Mouse (Mus musculus): ENCODE results near the gene Fgf15.
"Not testable (repeated sequence)": the region's sequence is repeated elsewhere in the genome, so short reads cannot be mapped to it uniquely, and the experiment has no call there.

The Fgf15 gene

DNA sequence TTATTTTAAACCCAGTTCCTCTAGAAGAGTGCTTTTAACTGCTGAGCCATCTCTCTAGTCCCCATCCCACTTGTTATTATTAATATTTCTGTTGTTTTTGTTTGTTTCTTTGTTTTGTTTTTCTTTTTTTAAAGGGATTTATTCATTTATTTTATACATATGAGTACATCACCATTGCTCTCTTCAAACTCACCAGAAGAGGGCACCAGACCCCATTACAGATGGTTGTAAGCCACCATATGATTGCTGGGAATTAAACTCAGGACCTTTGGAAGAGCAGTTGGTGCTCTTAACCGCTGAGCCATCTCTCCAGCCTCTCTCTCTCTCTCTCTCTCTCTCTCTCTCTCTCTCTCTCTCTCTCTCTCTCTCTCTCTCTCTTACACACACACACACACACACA, 5.7 kb upstream of the Fgf15 start:
- DNase-seq (ENCODE audit: low spot score): not testable (repeated sequence)

DNA sequence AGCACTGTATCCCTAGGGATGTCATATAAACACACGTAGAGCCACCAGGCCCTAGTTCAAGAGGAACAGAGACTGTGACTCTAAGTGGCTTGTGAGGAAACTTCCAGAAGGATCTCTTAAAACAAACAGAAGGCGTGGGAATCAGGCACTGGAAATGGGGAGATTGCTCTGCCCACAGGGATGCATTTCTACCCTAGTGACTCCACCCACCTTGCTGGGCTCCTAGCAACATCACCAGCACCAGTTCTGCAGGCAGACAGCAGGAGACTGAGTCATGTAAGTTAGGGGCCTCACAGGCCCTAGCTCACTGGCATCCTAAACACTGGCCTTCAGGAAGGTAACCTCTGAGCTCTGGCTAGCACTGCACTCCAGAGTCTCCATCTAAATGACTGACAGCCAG, 4.5 kb upstream of the Fgf15 start:
- no peak for DNase-seq (ENCODE audit: low spot score)

DNA sequence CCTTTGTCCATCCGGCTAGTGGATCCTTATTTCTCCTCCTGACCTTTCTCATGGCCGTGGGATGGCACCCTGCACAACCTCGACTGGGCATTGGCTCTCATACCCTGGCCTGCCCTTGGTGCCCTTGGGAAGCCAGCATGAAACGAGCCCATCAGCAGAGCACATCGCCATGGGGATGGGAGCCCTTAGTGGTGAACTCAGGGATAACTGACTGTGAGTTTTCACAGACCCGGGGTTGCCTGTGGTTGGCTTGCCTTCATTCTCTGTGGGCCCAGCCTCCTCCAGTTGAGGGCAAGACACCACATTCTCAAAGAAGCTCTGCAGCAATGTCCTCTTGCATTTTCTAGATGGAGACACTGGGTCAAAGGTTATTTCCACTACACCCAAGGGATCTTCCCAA, 4.0 kb upstream of the Fgf15 start:
- no peak for DNase-seq (ENCODE audit: low spot score)

DNA sequence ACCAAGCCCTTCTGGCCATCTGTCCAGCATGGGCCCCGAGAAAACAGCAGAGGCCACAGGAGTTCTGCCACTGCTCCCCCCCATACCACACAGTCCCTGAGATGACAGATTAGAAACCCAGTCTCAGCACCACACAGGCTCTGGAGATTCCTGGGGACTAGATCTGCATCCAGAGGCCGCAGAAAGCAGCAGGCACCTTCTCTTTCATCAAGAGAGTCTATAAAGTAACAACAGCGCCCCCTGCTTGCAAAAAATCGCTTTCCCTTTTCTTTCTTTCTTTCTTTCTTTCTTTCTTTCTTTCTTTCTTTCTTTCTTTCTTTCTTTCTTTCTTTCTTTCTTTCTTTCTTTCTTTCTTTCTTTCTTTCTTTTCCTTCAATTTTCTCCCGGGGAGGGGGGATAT, 2.1 kb upstream of the Fgf15 start:
- peak; percentile 53 for DNase-seq (ENCODE audit: low spot score)

DNA sequence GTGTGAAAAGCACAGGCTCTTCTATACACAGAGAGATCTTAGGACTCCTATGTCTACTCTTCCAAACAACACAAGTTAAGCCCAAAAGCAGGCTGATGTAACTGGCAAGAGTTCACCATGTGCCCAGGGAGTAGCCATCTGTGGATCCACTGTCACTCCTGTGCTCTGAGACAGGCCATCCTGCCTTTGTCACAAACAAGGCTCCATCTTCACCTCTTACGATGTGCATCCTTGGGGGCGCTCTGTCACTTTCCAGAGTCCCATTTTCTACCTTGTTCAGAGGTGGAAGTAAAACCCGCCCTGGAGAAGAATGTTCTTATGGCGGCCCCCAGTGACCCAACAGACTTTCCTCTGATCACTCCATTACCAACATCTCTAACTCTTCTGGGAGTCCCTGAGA, 1.6 kb upstream of the Fgf15 start:
- DNase-seq (ENCODE audit: low spot score): no peak

DNA sequence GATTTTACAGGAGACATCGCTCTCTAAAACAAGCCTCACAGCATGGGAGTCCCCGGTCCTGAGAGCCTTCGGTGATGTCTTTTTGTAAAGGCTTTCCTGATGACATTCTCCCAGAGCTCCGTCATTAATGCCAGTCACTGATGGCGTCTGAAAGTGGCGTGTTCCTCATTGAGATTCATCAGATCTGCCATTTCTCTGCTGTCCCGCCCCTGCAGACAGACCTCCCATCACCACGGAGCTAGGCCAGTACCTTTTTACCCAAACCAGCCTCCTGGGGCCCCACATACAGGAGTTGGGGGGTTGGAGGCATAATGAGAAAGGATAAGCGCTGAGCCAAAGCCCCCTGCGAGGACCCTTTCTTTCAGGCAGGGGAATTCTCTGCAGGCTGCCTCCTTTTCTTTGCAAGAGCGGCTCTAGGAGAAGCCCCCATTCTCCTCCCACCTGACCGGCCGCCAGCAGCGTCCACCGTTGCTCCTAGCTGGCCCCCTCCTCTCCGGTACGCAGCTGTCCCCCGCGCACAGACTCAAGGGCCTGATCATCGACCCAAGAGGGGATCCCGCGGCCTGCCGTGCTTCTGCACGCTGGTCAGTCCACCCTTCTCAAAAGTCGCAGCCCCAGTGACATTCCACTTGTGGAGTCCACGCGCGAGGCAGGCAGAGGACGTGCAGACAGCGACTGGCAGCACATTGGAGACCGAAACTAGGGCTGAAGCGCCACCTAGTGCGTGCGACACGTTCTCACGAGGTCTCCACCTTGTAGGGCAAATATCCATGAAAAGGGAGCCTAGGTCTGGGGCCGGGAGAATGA, 823 bp upstream of the Fgf15 start:
- DNase-seq (ENCODE audit: low spot score): peak; percentile 58

DNA sequence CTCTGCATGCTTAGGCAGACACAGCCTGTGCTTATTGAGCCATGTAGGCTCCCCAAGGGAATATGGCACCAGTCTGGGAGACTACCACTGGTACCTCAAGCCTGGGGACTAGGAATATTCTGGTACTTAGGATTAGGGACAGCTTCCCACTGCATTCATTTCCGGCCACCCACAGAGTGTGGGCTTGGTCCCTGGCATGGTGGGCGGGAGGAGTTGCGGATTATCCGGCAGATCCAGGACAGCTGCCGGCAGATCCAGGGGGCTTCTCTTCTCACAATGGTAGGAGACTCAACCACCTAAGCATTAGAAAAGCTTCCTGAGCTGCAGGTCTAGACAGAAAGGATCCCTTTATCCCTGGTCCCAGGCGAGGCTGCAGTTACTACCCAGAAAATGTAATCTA, 2.2 kb downstream of the Fgf15 start:
- DNase-seq (ENCODE audit: low spot score): no peak

DNA sequence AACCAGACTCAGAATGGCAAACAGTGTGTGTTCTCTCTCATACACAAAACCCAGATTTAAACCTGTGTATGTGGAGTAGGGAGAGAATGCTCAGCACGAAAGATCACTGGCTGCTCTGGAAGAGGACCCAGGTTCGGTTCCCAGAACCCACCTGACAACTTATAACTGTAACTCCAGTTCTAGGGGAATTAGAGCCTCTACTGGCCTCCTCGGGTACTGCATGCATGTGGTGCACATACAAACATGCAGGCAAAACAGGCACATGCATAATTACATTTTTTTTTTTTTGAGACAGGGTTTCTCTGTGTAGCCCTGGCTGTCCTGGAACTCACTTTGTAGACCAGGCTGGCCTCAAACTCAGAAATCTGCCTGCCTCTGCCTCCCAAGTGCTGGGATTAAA, 9.2 kb downstream of the Fgf15 start:
- DNase-seq (ENCODE audit: low spot score): not testable (repeated sequence)

DNA sequence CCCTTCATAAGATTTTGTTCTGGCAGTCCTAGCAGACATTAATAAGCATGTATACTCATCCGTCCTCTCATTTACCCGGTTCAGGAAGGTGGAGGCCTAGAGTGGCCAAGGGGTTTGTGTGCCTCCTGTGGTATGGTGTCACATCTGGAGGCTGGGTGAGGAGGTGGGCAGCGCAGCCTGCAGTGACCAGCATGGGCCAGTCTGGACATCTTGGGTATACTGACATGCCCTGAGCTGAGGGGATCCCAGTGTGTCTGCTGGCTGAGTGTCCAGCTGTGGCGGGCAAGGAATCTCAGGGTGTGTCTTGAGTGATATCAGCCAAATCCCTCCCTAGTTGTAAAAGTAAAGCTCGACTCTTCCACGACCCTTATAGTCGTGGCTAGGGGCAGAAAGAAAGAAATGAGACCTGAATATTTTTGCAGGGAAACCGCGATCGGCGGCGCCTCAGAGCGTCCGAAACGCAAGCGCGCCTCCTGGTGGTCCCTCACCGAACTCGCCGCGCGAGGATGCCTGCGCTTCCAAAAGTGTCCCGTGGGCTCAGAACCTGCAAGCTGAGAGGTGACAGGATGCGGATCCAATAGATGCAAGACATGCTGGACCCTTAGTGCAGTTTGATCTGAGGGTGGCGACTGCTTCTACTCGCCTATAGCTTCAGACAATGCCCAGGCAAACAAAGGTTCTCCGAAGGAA, 10.5 kb downstream of the Fgf15 start:
- DNase-seq (ENCODE audit: low spot score): peak; percentile 56

DNA sequence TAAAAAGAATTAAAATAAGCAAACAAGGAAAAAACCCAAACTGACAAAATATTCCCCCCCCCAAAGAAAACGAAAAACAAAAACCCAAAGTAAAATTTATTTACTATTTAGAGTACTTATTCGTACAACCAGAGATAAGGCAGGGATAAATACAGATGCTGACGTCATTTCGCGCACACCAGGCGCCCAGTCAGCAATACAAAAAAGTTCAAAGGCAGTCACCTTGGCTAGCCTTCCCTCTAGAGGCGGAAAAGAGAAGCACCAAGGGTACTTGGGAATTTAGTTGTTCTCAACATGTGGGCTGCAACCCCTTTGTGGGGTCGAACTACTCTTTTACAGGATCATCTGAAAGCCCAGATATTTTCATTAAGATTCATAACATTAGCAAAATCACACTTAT, 11.5 kb downstream of the Fgf15 start:
- DNase-seq (ENCODE audit: low spot score): peak; percentile 37

DNA sequence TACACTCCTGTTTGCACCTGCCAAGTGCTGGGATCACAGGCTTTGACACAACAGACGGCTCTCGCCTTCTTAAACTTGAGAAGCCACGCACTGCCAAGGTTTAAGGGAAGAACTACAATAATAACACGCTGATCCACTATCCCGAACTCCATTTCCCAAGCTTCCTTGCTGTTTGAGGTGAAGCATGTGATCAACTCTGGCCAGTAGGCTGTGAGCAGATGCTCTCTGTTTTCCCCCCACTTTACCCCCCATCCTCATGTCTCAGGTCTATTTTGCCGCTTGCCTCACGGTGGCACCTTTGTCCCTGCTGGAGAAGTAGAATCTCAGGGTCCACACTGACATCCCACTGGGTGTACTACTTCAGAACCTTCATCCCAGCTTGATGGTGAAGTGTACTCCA, 12.4 kb downstream of the Fgf15 start:
- DNase-seq (ENCODE audit: low spot score): no peak

DNA sequence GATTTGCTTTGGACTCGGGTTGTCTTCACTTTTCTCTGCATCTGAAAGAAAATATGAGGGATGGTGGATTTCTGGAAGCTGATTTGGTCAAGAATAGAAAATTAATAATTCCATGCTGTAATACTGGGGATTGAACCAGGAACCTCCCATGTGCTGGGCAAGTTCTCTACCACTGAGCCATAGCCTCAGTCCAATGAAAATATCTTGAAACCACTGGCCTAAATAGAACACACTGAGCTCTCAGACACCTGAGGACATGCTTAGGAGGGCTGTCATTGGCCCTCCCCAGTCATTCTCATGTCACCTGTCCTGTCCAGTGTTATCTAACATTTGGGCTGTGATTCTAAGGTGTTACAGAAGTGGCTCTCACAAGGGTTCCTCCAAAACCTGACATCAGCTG, 14.8 kb downstream of the Fgf15 start:
- DNase-seq (ENCODE audit: low spot score): no peak

DNA sequence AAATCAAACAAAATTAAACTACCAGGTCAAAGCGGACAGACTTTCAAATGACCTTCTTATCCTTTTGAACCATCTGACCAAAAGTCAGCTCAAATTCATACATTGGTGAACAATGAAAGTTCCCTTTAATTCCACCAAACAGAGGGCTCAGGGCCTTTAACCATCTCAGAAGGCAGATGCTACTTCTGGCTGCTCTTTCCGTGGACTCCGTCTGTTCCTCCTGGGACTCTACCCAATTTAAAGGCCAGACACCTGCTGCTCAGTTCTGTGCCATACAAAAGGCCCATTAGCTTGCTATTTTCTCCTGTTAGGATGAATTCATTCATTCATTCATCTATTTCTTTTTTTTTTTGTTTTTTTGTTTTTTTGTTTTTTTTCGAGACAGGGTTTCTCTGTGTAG, 16.6 kb downstream of the Fgf15 start:
- no peak for DNase-seq (ENCODE audit: low spot score)

DNA sequence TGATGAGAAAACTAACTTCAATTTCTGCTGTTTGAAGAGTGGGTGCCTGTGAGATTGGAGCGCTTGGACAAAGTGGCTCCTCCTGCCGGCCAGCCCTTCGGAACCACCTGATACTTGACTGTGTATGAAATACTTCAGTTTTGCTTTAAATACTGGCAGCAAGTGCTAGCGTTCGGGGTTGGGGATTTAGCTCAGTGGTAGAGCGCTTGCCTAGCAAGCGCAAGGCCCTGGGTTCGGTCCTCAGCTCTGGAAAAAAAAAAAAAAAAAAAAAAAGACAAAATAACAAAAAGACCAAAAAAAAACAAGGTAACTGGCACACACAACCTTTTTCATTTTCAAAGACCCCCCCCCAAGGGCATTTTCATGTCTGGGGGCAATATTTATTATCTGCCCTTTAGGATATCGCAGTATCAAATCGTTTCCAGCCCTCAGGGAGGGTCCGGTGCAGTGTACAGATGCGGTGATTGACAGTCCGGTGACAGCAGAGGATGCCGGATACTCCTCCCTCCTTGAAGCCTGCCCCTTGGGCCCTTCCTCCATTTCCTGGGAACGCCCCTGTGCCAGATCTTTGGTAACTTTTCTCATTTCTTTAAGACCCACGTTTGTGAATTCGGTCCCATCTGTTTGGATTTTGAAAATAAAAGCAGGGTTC, 18.1 kb downstream of the Fgf15 start:
- DNase-seq (ENCODE audit: low spot score): no peak

DNA sequence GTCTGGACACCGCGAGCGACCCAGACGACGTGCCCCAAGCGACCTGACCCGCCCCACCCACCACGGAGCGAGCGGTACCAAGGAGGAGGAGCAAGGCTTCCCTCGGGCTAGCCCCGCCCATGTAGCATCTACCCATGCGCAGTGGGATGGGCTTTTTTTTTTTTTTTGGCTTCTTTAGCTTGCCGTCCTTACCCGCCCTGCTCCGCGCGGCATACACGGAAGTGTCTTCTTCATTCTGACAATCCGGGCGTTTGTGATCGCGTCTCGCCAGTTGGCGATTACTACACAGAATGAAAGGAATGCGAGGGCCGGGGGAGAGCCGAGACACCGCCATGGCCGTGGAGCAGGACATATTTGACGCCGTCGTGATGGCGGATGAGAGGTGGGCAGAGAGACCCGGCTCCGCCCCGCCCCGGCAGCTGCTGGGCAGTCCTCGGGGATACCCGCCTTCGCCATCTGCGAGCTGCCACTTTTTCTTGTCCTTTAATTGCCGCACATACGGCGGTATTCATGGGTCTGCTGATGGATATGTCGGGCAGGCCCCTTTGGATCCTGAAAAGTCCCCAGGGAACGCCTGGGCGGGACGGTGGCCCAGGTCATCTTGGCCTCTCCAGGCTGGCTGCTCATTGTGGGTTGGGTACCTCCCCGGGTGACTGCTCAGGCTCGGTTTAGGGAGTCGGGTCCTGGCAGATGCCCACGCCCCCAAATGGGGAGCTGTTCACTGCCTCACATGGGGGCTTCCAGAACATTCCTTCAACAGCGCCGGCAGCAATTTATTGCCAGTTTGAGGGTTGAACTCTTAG, 18.8 kb downstream of the Fgf15 start, which contains the start of gene LTO1:
TSS of gene LTO1 (plus strand) at position 153 of the 803 bp plus-strand sequence.
- peak; percentile 91 for DNase-seq (ENCODE audit: low spot score)

DNA sequence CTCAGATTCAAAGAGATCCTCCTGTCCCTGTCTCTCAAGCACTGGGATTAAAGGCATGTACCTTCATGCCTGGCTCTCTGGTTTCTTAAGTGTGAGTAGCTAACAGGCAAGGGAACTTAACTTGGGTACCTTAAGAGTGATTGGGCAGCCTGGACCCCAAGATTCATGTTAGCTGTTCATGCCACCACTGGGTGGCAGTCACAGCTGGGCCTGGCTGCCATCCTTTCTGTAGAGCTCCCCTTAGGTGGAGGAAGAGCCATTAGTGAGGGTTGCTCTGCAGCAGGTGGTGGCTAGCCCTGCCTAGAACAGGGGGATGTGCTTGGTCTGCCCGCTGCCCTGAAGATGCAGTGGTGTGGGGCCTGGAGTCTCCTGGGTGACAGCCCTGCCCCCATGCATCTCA, 22.5 kb downstream of the Fgf15 start:
- no peak for DNase-seq (ENCODE audit: low spot score)

DNA sequence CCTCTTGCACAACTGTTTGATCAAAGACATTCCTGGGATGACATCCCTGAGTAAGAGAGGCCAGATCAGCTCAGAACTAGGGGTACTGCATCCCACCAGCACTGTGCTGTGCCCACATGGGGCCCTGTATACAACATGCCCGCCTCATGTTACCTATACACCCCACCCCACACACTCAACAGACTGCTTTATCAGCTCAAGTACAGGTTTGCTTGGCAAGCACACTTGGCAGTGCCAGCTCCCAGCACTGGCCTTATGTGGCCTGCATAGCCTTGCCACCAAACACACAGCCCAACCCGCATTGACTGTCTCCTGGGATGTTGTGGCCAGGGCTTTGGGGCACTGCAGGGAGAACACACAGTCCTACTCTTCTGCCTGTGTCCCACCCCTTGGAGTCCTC, 31.3 kb downstream of the Fgf15 start:
- no peak for DNase-seq (ENCODE audit: low spot score)

DNA sequence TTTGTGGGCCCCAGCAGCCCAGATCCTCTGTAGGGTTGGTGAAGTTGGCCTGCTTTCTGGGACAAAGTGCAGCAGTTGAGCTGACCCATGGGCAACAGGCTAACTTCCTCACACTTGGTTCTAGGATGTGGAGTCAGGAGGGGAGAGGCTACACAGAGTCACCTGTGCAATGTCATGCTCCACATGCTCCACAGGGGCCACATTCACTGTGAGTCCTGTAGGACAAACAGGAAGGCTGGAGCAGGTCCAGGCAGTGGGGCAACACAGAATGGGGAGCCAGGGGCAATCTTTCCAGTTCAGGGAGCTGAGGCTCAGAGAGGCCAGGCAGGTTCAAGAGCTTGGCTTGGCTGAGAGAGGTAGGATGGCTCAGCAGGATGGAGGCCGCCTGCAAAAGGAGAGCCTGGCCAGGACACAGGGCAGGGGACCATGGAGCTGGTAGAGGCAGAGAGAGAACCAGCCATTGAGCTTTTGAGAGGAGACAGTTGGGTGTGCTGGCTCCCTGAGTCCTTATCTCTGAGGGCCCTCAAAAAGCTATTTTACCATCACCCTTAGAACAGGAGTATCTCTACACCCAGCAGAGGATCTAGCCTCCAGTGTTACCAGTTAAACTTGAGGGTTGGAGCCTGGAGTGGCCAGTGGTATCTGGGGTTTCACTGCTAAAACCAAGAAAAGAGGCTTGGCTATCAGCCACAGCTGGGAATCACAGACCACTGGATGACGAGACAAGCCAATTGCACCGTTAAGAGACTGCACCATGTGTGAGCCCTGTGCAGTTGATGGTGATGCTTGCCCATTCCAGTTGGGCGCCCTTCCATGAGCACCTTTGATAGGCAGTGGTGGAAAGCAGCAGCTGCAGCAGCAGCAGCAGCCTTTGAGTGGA, 31.9 kb downstream of the Fgf15 start:
- no peak for DNase-seq (ENCODE audit: low spot score)

DNA sequence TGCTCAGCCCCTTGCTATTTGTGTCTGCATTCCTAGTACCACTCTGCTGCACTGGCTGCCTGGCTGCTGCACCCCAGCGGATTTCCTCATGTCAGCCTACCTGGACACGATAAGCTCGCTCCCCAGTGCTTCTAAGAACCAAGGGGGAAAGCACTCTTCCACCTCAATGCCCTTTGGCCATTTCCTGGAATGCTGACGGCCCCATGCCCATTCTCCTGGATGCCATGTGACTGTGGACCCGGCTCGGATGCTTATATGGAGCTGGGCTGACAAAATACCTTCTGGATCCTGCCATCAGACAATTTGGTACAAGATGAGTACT, 32.5 kb downstream of the Fgf15 start:
- no peak for DNase-seq (ENCODE audit: low spot score)

DNA sequence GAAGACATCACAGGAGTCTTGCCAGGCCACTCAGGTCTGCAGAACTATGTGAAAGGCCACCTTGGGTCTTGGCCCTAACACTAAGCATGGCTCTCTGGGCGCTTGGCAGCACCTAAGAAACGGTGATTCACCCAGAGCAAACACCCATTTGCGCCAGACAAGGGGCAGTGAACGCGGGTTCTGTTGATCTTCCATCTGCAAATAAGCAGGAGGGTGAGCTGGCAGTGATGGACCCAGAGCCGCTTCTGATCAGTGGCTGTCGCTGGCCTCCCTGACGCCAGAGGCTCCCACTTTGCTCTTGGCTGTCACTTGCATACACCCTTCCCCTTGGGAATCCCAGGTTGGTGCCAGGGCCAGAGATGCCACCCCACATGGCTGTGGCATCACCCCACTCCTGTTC, 33.2 kb downstream of the Fgf15 start:
- DNase-seq (ENCODE audit: low spot score): no peak

DNA sequence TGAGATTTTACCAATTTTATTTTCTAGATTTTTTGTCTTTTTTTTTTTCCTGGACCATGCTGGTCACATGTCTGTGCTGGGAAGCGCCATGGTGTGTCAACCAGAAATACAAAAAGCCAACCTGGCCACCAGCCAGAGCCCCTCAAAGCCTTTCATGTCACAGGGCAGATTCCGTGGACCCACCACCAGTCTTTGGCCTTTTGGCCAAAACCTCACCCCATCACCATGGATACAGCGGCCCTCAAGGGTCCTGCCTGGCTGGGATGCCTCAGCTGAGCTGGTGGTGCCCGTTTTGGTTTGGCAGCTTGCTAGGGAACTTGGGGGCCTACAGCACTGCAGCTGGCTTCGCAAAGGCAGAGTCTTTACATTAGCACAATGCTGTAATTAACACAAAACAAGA, 33.6 kb downstream of the Fgf15 start:
- no peak for DNase-seq (ENCODE audit: low spot score)

DNA sequence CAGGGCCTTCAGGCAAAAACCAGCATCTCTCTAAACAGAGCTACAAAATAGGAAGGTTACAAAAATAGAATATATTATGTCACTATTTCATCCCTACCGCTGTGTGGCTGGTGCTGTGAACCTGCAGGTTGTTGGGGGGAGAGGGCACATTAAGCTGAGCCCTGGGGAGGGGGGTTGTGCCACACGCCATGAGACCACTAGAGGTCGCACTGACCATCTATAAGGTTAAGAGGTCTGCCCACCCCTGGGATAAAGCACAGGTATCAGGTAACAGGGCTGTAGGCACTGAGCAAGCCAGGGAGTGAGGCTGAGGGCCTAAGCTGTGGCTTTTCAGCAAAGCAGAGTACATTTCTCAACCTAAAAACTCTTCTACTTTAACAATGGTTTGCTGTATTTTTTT, 35.4 kb downstream of the Fgf15 start:
- DNase-seq (ENCODE audit: low spot score): no peak
